Mouse (Mus musculus) brain, embryonic 14.5 days (tissue): ENCODE results near the gene Rpl10. TPM values are rescaled to one million over a fixed set of nuclear protein-coding genes. Genes with fewer than 3 reads are reported as not detected.

ENCODE experiments used
- DNase-seq: peaks from one replicate; pipeline ENCODE4 v3.0.0-alpha.2; 2011; ENCODE audit warnings: low read depth
- CTCF ChIP-seq: fragments of 200-500 bp; IDR thresholded peaks from 2 replicates; pipeline ENCODE4 v1.5.1; 2012; ENCODE audit warnings: inconsistent platforms, mild to moderate bottlenecking, moderate library complexity, borderline replicate concordance; ENCODE audit not compliant: insufficient read depth, insufficient read length; ENCODE audit errors: extremely low read depth
- POLR2A ChIP-seq: fragments of 200-500 bp; IDR thresholded peaks from 2 replicates; pipeline ENCODE4 v1.6.1; 2012; ENCODE audit warnings: mild to moderate bottlenecking, inconsistent platforms, borderline replicate concordance; ENCODE audit not compliant: poor library complexity, insufficient read depth, insufficient read length, severe bottlenecking; ENCODE audit errors: extremely low read depth
- polyA plus RNA-seq: library from polyadenylated mRNA; depleted of rRNA; stranded (reverse); fragments of >200 nt; gene quantifications from 2 replicates; pipeline ENCODE4 v1.2.3, GENCODE M21; 2012; rRNA removed

Gene Rpl10
- polyA plus RNA-seq, 1 experiment: 1,601 TPM

DNA sequence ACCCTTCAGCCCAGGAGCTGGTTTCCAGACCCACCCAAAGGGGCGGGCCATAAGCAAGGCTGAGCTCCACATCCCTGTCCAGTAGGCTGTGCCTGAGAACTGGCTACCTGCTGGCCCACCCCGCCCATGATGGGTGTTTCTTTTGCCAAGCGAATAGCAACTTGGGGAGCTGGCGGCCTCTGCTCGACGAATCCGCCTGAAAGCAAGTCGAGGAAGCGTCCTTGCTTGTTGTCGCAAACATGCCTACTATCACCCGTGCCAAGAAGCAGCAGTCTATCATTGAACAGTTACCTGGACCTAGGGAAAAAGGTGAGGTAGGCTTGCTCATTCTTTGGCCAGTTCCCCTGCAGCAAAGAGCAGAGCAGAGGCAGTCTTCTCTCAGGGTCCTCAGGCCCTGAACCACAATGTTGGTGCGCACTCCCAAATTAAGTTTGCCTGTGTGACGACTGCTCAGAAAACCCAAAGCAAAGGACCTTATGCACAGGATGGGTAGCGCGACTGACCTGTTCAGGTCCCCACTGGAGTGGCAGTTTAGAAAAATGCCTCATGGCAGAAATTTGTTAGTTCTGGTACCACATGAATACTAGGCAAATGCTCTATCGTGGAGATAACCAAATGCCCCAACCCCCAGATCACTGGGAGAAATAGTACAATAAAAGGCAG lies 11.3 kb downstream of the Rpl10 start, which contains the start of the genes Taz and Dnase1l1:
Taz (plus strand) TSS at position 181 of the 663 bp plus-strand sequence.
Dnase1l1 (minus strand) TSS at position 606 of the 663 bp plus-strand sequence.
- peak; percentile 70 for DNase-seq
- TF ChIP-seq POLR2A: no peak
- TF ChIP-seq CTCF: no peak

DNA sequence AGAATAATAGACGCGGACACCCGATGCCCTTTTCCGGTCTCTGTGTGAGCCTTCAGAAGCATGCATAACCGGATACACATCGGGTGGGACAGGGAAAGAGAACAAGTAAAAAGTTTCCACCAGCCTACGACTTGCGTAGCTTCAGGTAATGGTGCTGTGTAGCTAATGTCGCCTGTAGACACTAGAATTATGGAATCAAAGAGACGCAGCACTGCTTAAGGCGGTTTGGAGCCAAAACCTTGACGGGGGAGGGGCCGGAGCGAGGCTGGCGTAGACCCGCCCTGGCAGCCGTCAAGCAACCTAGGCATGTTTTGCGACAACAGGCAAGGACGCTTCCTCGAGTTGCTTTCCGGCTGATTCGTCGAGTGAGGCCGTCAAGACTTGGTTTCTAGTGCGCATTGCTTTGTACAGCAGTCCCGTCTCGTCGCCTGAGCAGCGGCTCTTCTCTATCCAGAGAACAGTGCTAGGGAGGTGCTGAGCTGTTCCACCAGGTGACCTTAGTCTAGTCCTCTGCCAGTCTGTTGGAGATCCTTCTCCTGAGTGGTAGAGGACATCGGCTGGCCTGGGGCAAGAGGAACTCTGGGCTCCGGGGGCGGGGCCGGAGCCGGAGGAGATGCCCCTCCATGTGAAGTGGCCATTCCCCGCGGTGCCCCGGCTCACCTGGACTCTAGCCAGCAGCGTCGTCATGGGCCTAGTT lies 11.9 kb downstream of the Rpl10 start:
- DNase-seq: peak; percentile 96
- peak; percentile 63; the same call in 1 of the 2 replicates for TF ChIP-seq POLR2A
- no peak for TF ChIP-seq CTCF

- TF ChIP-seq CTCF (no peak), POLR2A (no peak)
- DNase-seq: no peak
Observed at GRCm38 (mm10) chrX:74283092-74283437, 12.5 kb downstream of the Rpl10 start.

- no peak for DNase-seq
- TF ChIP-seq POLR2A (no peak), CTCF (no peak)
Observed at GRCm38 (mm10) chrX:74293431-74293830, 22.8 kb downstream of the Rpl10 start.

DNA sequence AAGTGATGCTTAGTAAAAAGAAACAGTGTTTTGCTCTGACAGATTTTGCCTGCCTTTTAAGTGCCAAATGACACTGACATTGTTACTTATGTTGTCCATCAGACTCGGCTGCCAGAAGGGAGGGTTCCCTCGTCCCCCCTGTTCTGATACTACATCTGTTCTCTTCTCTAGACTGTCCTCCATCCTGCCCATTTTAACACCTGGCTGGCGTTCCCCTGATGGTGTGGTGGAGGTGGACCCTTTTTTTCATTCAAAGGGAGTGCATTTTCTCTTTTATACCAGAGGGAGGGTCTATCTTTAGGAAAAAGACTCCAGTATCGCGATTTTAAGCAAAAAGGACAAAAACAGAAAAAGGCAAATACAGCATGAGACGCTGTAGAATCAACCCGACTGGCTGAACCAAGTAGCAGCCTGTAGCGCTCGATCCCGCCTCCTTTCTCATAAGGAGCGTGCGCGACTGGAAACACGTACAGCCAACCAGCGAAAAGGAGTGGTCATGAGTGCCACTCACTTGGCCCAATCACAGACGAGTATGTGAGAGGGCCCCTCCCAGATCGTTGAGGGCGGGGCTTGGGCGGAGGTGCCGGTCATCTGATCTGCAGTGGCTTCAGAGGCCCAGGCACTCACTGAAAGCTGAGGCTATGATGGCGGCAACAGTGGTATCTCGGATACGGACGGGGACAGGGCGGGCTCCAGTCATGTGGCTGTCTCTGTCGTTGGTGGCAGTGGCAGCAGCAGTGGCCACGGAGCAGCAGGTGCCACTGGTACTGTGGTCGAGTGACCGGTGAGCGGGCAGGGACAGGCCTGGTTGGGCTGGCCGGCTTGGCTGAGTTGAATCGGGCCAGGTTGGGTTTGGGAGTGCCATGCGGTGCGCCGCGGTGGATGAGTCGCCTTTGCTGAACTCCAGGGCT lies 26.2 kb downstream of the Rpl10 start, which contains the start of gene Atp6ap1:
Atp6ap1 (plus strand) TSS at position 560 of the 911 bp plus-strand sequence.
- TF ChIP-seq POLR2A (peak; percentile 37; the same call in 1 of the 2 replicates), CTCF (no peak)
- DNase-seq: peak; percentile 98

DNA sequence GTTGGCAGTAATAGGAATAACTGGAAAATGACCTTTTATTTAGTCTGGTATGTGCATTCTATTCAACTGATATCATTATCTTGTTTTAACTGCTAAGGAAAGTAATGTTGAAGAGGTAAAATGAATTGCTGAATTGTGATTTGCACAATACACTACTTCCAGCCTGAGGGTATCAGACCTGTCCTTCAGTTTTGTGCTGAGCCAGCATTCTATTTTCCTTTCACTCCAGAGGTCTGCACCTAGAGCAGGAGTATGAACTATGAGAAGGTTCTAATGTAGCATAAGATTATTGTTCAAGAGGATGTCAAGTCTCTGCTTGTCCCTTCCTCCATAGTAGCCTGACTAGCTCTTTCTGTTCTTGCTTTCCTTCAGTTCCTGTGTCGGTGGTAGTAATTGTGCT lies 27.7 kb downstream of the Rpl10 start:
- no peak for DNase-seq
- TF ChIP-seq CTCF (no peak), POLR2A (no peak)

GRCm38 (mm10) chrX:74299721-74300120 lies 29.1 kb downstream of the Rpl10 start:
- TF ChIP-seq CTCF (no peak), POLR2A (no peak)
- DNase-seq: no peak

- peak; percentile 22; the same call in 1 of the 2 replicates for TF ChIP-seq CTCF
- TF ChIP-seq POLR2A: peak; percentile 57; the same call in 1 of the 2 replicates
Observed at GRCm38 (mm10) chrX:74304867-74305700, 34.5 kb downstream of the Rpl10 start, which contains the start of gene Gdi1. Gdi1 (plus strand) TSS chrX:74304998.

GRCm38 (mm10) chrX:74312540-74313464 lies 42.2 kb downstream of the Rpl10 start, which contains the start of gene Fam50a:
Fam50a (plus strand) TSS chrX:74313033.
- peak; percentile 95 for DNase-seq

More at GRCm38 (mm10) chrX:74304867-74305700, 34.5 kb downstream of the Rpl10 start, which contains the start of gene Gdi1:
- DNase-seq: peak; percentile 93

More at GRCm38 (mm10) chrX:74312540-74313464, 42.2 kb downstream of the Rpl10 start, which contains the start of gene Fam50a:
- no peak for TF ChIP-seq CTCF
- no peak for TF ChIP-seq POLR2A

Other genes with a start within 250 kb of the Rpl10 start
- gene Irak1, start 246.9 kb upstream of the Rpl10 start, polyA plus RNA-seq: 59.2 and 77.8 TPM in 2 replicates
- not detected in 2 replicates for gene Opn1mw, start 143.3 kb upstream of the Rpl10 start, polyA plus RNA-seq
- gene Mecp2, start 135.4 kb upstream of the Rpl10 start, polyA plus RNA-seq: 25.4 and 38.9 TPM in 2 replicates
- not detected in 2 replicates for gene Tex28, start 103.0 kb upstream of the Rpl10 start, polyA plus RNA-seq
- not detected in 2 replicates for gene Tktl1, start 93.6 kb upstream of the Rpl10 start, polyA plus RNA-seq
- gene Flna, start 21.0 kb upstream of the Rpl10 start, polyA plus RNA-seq: 372 and 441 TPM in 2 replicates
- 84.6 and 102 TPM in 2 replicates for gene Emd, start 16.1 kb upstream of the Rpl10 start, polyA plus RNA-seq
- 76.5 and 110 TPM in 2 replicates for gene Taz, start 11.1 kb downstream of the Rpl10 start, polyA plus RNA-seq
- 3.0 and 4.0 TPM in 2 replicates for gene Dnase1l1, start 11.5 kb downstream of the Rpl10 start, polyA plus RNA-seq
- gene Atp6ap1, start 26.3 kb downstream of the Rpl10 start, polyA plus RNA-seq: 313 and 338 TPM in 2 replicates
- gene Gdi1, start 34.2 kb downstream of the Rpl10 start, polyA plus RNA-seq: 1,152 and 1,204 TPM in 2 replicates
- 32.0 and 41.0 TPM in 2 replicates for gene Fam50a, start 42.2 kb downstream of the Rpl10 start, polyA plus RNA-seq
- 297 and 349 TPM in 2 replicates for gene Plxna3, start 58.3 kb downstream of the Rpl10 start, polyA plus RNA-seq
- gene Lage3, start 82.8 kb downstream of the Rpl10 start, polyA plus RNA-seq: 63.0 and 107 TPM in 2 replicates
- gene Ubl4a, start 102.4 kb downstream of the Rpl10 start, polyA plus RNA-seq: 52.8 and 63.4 TPM in 2 replicates
- gene Slc10a3, start 102.5 kb downstream of the Rpl10 start, polyA plus RNA-seq: 6.1 and 7.7 TPM in 2 replicates
- gene Fam3a, start 122.5 kb downstream of the Rpl10 start, polyA plus RNA-seq: 35.3 and 47.8 TPM in 2 replicates
- 15.1 and 16.0 TPM in 2 replicates for gene Ikbkg, start 122.5 kb downstream of the Rpl10 start, polyA plus RNA-seq
- gene G6pdx, start 158.4 kb downstream of the Rpl10 start, polyA plus RNA-seq: 50.5 and 53.4 TPM in 2 replicates
- gene Gm6880, start 210.6 kb downstream of the Rpl10 start, polyA plus RNA-seq: 0.18 TPM in 1 of 2 replicates, not detected in the other